Mouse (Mus musculus): Measurements from ENCODE around the gene Lpp. TPM values are rescaled to one million over a fixed set of nuclear protein-coding genes. Genes with fewer than 3 reads are reported as not detected.

Gene Lpp
- polyA plus RNA-seq, 1 experiment from 2014 or later, result 23.0 TPM

GRCm38 (mm10) chr16:24778432-24779274 lies 385.3 kb downstream of the Lpp start:
- Histone ChIP-seq H3K4me3 (no peak overlapping the region), H3K27me3 (ENCODE audit: low read depth, poor library complexity, severe bottlenecking) (no peaks in the 10 kb centered on the region), H3K4me1 (no peaks in the 10 kb centered on the region), H3K9me3 (replicated peaks) (no peaks in the 10 kb centered on the region), H3K27ac (replicated peaks) (no peak overlapping the region), H3K36me3 (no peaks in the 10 kb centered on the region)
- whole genome bisulfite sequencing, result 81% methylated on average over 8 of the region's 8 CpGs
- DNase-seq (ENCODE audit: low spot score), result no peak

DNA sequence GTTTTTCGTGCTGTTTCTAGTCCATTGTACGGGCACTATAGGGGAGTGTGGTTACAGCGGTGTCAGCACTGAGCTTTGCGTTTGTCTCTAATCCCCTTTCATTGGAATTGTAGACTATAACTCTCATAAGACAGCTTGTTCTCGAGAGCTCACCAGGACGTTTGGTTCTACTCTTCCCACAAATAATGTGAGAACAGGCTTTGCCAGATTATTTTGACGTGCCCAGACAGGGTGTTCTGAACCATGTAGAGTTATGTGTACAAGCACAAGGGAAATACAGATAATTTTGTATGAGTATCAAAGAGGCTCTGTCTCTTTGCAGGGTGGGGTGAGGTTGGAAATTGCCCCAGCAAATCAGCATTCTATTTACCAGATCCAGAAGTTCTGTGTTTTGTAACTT lies 387.2 kb downstream of the Lpp start:
- no peak overlapping the region for H3K27ac ChIP-seq (replicated peaks)
- WGBS, result 71% methylated on average over 7 of the region's 7 CpGs
- no peaks in the 10 kb centered on the region for H3K9me3 ChIP-seq (replicated peaks)
- H3K27me3 ChIP-seq (ENCODE audit: low read depth, poor library complexity, severe bottlenecking), result no peaks in the 10 kb centered on the region
- DNase-seq (ENCODE audit: low spot score), result no peak
- no peaks in the 10 kb centered on the region for H3K4me1 ChIP-seq
- no peak overlapping the region for H3K4me3 ChIP-seq
- no peaks in the 10 kb centered on the region for H3K36me3 ChIP-seq

GRCm38 (mm10) chr16:24781922-24782321 lies 388.6 kb downstream of the Lpp start:
- Histone ChIP-seq H3K9me3 (replicated peaks) (no peaks in the 10 kb centered on the region), H3K36me3 (no peaks in the 10 kb centered on the region), H3K27me3 (ENCODE audit: low read depth, poor library complexity, severe bottlenecking) (no peaks in the 10 kb centered on the region), H3K4me3 (no peak overlapping the region), H3K4me1 (no peaks in the 10 kb centered on the region), H3K27ac (replicated peaks) (no peak overlapping the region)
- WGBS, result 84% methylated on average over 3 of the region's 3 CpGs
- no peak for DNase-seq (ENCODE audit: low spot score)

DNA sequence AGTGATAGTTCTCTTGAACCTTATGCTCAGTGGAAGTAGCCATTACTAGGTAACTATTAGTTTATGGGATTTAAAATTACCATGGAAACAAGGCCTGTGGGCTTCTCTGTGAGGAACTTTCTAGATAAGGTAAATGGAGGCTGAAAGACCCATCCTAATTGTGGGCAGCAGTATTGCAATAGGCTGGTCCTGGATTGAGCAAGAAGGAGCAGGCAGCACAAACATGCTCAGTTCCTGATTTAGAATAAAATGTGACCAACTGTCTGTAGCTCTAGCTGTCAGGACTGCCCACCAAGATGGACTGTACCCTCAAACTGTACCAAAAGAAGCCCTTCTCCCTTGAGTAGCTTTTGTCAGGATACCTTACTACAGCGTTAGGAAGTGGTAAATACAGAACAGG lies 392.3 kb downstream of the Lpp start:
- no peak for DNase-seq (ENCODE audit: low spot score)

GRCm38 (mm10) chr16:24788973-24789372 lies 395.7 kb downstream of the Lpp start:
- Histone ChIP-seq H3K27me3 (ENCODE audit: low read depth, poor library complexity, severe bottlenecking) (no peaks in the 10 kb centered on the region), H3K9me3 (replicated peaks) (no peaks in the 10 kb centered on the region), H3K36me3 (no peaks in the 10 kb centered on the region), H3K27ac (replicated peaks) (no peak overlapping the region), H3K4me3 (no peak overlapping the region), H3K4me1 (no peaks in the 10 kb centered on the region)
- WGBS, result 84% methylated on average over 3 of the region's 3 CpGs
- no peak for DNase-seq (ENCODE audit: low spot score)

More for the DNA sequence above, 392.3 kb downstream of the Lpp start:
- Histone ChIP-seq H3K4me3 (no peak overlapping the region), H3K27ac (replicated peaks) (no peak overlapping the region), H3K27me3 (ENCODE audit: low read depth, poor library complexity, severe bottlenecking) (no peaks in the 10 kb centered on the region), H3K36me3 (no peaks in the 10 kb centered on the region), H3K4me1 (no peaks in the 10 kb centered on the region), H3K9me3 (replicated peaks) (no peaks in the 10 kb centered on the region)
- 85% methylated on average over 1 of the region's 1 CpGs for WGBS

- Histone ChIP-seq H3K27ac (replicated peaks) (no peak overlapping the region), H3K4me3 (no peak overlapping the region), H3K9me3 (replicated peaks) (no peaks in the 10 kb centered on the region), H3K4me1 (no peaks in the 10 kb centered on the region), H3K36me3 (no peaks in the 10 kb centered on the region), H3K27me3 (ENCODE audit: low read depth, poor library complexity, severe bottlenecking) (no peaks in the 10 kb centered on the region)
- WGBS, result 96% methylated on average over 1 of the region's 1 CpGs
- DNase-seq (ENCODE audit: low spot score), result no peak
These were observed 398.1 kb downstream of the Lpp start for GRCm38 (mm10) chr16:24791387-24791786.

GRCm38 (mm10) chr16:24791984-24792383 lies 398.7 kb downstream of the Lpp start:
- H3K27me3 ChIP-seq (ENCODE audit: low read depth, poor library complexity, severe bottlenecking), result no peaks in the 10 kb centered on the region
- H3K4me1 ChIP-seq, result no peaks in the 10 kb centered on the region
- no peaks in the 10 kb centered on the region for H3K36me3 ChIP-seq
- H3K9me3 ChIP-seq (replicated peaks), result no peaks in the 10 kb centered on the region
- no peak for DNase-seq (ENCODE audit: low spot score)
- H3K4me3 ChIP-seq, result no peak overlapping the region
- WGBS, result 94% methylated on average over 4 of the region's 4 CpGs
- no peak overlapping the region for H3K27ac ChIP-seq (replicated peaks)

GRCm38 (mm10) chr16:24792836-24793235 lies 399.5 kb downstream of the Lpp start:
- no peaks in the 10 kb centered on the region for H3K27me3 ChIP-seq (ENCODE audit: low read depth, poor library complexity, severe bottlenecking)
- no peaks in the 10 kb centered on the region for H3K9me3 ChIP-seq (replicated peaks)
- DNase-seq (ENCODE audit: low spot score), result no peak
- H3K4me3 ChIP-seq, result no peak overlapping the region
- no peaks in the 10 kb centered on the region for H3K36me3 ChIP-seq
- 91% methylated on average over 4 of the region's 4 CpGs for WGBS
- no peak overlapping the region for H3K27ac ChIP-seq (replicated peaks)
- H3K4me1 ChIP-seq, result no peaks in the 10 kb centered on the region

DNA sequence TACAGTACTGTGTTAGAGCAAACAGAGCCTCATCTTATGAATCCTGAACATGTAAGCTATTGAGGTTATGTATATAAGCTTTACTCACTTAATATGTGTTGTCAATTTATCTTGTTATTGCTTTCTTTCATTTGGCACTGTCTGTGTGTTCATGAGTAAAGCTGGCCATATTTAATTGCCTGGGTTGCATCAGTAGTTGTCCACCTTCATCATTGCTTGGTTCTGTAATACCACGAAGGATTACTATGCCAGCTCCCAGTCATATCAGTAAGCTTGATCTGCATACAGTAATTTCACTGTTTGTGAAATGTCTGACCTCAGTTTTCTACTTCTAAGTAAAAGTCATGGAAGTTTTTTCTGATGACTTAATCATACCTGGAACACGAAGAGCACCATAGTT lies 401.4 kb downstream of the Lpp start:
- no peaks in the 10 kb centered on the region for H3K4me1 ChIP-seq
- DNase-seq (ENCODE audit: low spot score), result no peak
- WGBS, result 86% methylated on average over 2 of the region's 2 CpGs
- no peaks in the 10 kb centered on the region for H3K27me3 ChIP-seq (ENCODE audit: low read depth, poor library complexity, severe bottlenecking)
- H3K36me3 ChIP-seq, result no peaks in the 10 kb centered on the region
- no peak overlapping the region for H3K27ac ChIP-seq (replicated peaks)
- no peak overlapping the region for H3K4me3 ChIP-seq
- H3K9me3 ChIP-seq (replicated peaks), result no peaks in the 10 kb centered on the region

DNA sequence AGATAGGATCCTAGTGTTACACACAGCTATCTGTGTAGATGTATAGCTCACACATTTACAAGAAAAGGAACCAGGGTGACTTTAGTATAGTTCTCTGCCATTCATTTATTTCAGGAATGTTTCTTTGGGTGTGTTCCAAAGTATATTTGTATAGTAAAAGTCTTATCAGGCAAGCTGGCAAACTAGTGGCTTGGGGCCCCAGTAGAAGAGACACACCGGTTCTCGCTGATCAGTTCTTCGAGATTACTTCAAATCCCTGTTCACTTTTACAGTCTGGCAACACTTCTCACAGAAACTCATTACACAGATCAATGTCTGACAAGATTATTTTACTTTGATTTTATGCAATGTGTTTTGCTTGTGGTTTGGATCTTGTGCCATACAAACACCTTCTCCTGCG lies 408.0 kb downstream of the Lpp start:
- H3K4me1 ChIP-seq, result peaks cover 16% of the 10 kb centered on the region
- no peaks in the 10 kb centered on the region for H3K36me3 ChIP-seq
- 88% methylated on average over 4 of the region's 4 CpGs for WGBS
- H3K27me3 ChIP-seq (ENCODE audit: low read depth, poor library complexity, severe bottlenecking), result no peaks in the 10 kb centered on the region
- no peak overlapping the region for H3K27ac ChIP-seq (replicated peaks)
- no peak for DNase-seq (ENCODE audit: low spot score)
- H3K9me3 ChIP-seq (replicated peaks), result no peaks in the 10 kb centered on the region
- no peak overlapping the region for H3K4me3 ChIP-seq

DNA sequence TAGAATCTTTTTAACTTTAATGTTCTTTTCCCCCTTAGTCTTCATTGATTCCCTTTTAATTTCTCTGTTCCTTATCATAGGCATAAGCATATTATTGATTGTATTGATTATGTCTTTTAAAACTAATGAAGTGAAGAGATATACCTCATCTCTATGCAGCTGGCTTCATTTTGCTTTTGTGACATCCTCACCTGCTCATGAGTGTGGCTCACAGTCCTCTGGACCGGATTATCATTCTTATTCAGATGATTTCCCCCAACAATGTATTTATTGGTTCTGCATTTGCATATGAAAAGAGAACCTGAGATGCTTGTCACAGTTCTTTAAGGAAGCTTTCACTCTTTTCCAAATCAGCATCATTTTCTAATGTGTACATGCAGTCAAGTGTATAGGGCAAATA lies 408.5 kb downstream of the Lpp start:
- WGBS, result 31% methylated on average over 1 of the region's 1 CpGs
- H3K4me1 ChIP-seq, result peaks cover 16% of the 10 kb centered on the region
- H3K36me3 ChIP-seq, result no peaks in the 10 kb centered on the region
- no peak for DNase-seq (ENCODE audit: low spot score)
- H3K9me3 ChIP-seq (replicated peaks), result no peaks in the 10 kb centered on the region
- H3K27me3 ChIP-seq (ENCODE audit: low read depth, poor library complexity, severe bottlenecking), result no peaks in the 10 kb centered on the region
- no peak overlapping the region for H3K4me3 ChIP-seq
- no peak overlapping the region for H3K27ac ChIP-seq (replicated peaks)

DNA sequence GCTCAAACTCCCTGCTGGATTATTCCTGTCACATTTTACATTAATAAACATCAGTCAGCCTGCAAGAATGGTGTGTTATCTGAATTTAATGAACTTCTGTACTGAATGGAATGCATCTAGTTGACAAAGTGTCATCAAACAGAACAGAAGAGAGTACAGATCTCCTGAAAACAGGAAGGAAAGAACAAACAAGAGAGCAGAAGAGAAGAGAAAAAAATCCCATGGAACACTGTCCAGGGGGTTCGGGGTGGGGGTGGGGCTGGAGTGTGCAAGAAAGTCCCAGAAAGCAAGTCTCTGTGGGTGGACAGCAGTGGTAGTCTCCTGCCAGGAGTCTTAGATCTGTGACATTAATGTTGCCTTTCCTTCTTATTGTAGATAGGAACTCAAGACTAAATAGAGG lies 412.8 kb downstream of the Lpp start:
- Histone ChIP-seq H3K9me3 (replicated peaks) (no peaks in the 10 kb centered on the region), H3K4me1 (peaks cover 16% of the 10 kb centered on the region), H3K27ac (replicated peaks) (no peak overlapping the region), H3K4me3 (no peak overlapping the region), H3K36me3 (no peaks in the 10 kb centered on the region), H3K27me3 (ENCODE audit: low read depth, poor library complexity, severe bottlenecking) (no peaks in the 10 kb centered on the region)
- 85% methylated on average over 1 of the region's 1 CpGs for whole genome bisulfite sequencing
- no peak for DNase-seq (ENCODE audit: low spot score)

GRCm38 (mm10) chr16:24807565-24807964 lies 414.3 kb downstream of the Lpp start:
- Histone ChIP-seq H3K4me3 (no peak overlapping the region), H3K27ac (replicated peaks) (no peak overlapping the region), H3K4me1 (peaks cover 3% of the 10 kb centered on the region; the same call in 1 of the 2 replicates), H3K27me3 (ENCODE audit: low read depth, poor library complexity, severe bottlenecking) (no peaks in the 10 kb centered on the region), H3K9me3 (replicated peaks) (no peaks in the 10 kb centered on the region), H3K36me3 (no peaks in the 10 kb centered on the region)
- no peak for DNase-seq (ENCODE audit: low spot score)
- 62% methylated on average over 4 of the region's 4 CpGs for WGBS
